Comparison of ENCODE assay signal across 9 mouse cellular contexts in the genomic region with DNA sequence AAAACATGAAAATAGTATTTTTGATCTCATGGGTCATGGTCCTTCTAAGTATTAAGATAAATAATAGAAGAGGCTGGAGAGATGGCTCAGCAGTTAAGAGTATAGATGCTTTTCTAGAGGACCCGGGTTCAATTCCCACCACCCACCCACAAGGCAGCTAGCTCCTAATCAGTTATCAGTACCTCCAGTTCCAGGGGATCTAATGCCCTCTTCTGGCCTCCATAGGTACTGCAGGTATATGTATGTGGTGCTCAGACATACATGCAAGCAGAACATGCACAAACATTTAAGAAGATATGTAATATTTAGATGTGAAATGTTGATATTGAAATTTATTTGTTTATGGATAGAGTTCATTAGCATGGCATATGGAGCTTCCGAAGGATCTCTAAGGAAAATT. TPM values are rescaled to one million over a fixed set of nuclear protein-coding genes. Genes with fewer than 3 reads are reported as not detected.
DNase-seq lines count a peak whose midpoint lies in the region; ATAC-seq lines count a peak whose summit lies in the region.
"Had no signal": no experiment of that assay in that cellular context is flagged by ENCODE, and none has a peak within 500 bp of the region (broad histone marks: within the 10 kb centered on the region; RNA-seq: fewer than 3 reads in every experiment).

No protein-coding gene starts in this region.

- DNase-seq in hindbrain, embryonic 10.5 days (ENCODE audit: low spot score), result peak; percentile 15
- peak; percentile 33 for DNase-seq in urinary bladder, postnatal 14 days (ENCODE audit: low spot score)
- no peak for DNase-seq in urinary bladder, postnatal 10 days (ENCODE audit: low spot score)
- peak; percentile 35 for DNase-seq in kidney, postnatal 10 days
- DNase-seq in left cerebral cortex, adult 11 months (ENCODE audit: low spot score), result no peak
- DNase-seq in heart, postnatal 10 days, result no peak

- H3K4me1 ChIP-seq in hindbrain, embryonic 10.5 days (replicated peaks), result no peaks in the 10 kb centered on the region
- no peaks in the 10 kb centered on the region for H3K4me1 ChIP-seq in hindbrain, embryonic 12.5 days
- H3K4me1 ChIP-seq: hindbrain, embryonic 15.5 days had no signal

- H3K27ac ChIP-seq in hindbrain, embryonic 10.5 days, result no peak overlapping the region
- H3K27ac ChIP-seq in hindbrain, embryonic 12.5 days, result no peak overlapping the region
- H3K27ac ChIP-seq: hindbrain, embryonic 15.5 days had no signal

- H3K27me3 ChIP-seq in hindbrain, embryonic 10.5 days (ENCODE audit: insufficient read depth, poor library complexity, severe bottlenecking), result peaks cover 24% of the 10 kb centered on the region
- H3K27me3 ChIP-seq in hindbrain, embryonic 12.5 days, result peaks cover 12% of the 10 kb centered on the region; the same call in 1 of the 2 replicates

- intact Hi-C loops in heart, postnatal 10 days (cut with DNase I), result loop anchor here (5.0 kb wide), 1 partner anchor 116 kb away; a partner anchor contains a TSS

- no peak overlapping the region for H3K4me2 ChIP-seq in hindbrain, embryonic 12.5 days (replicated peaks)
- H3K4me2 ChIP-seq: hindbrain, embryonic 15.5 days had no signal

- no peaks in the 10 kb centered on the region for H3K9me3 ChIP-seq in hindbrain, embryonic 10.5 days
- H3K9me3 ChIP-seq in hindbrain, embryonic 12.5 days (replicated peaks), result no peaks in the 10 kb centered on the region
- H3K9me3 ChIP-seq: hindbrain, embryonic 15.5 days had no signal

- H3K4me3 ChIP-seq in hindbrain, embryonic 10.5 days, result no peak overlapping the region
- H3K4me3 ChIP-seq in hindbrain, embryonic 12.5 days, result no peak overlapping the region
- H3K4me3 ChIP-seq: hindbrain, embryonic 15.5 days had no signal

- 81% methylated on average over 2 of the region's 2 CpGs for WGBS in hindbrain, embryonic 10.5 days
- 81% methylated on average over 2 of the region's 2 CpGs for WGBS in hindbrain, embryonic 12.5 days

- H3K36me3 ChIP-seq in hindbrain, embryonic 10.5 days, result no peaks in the 10 kb centered on the region
- no peaks in the 10 kb centered on the region for H3K36me3 ChIP-seq in hindbrain, embryonic 12.5 days
- H3K36me3 ChIP-seq: hindbrain, embryonic 15.5 days had no signal

- no peak for ATAC-seq in hindbrain, embryonic 12.5 days (ENCODE audit: low FRiP score)
- no peak for ATAC-seq in megakaryocyte, adult 5-6 weeks (ENCODE audit: poor library complexity, severe bottlenecking)

- H3K9ac ChIP-seq in hindbrain, embryonic 12.5 days, result no peak overlapping the region
- H3K9ac ChIP-seq: hindbrain, embryonic 15.5 days had no signal

RNA-seq across cellular contexts. Expression of a gene that starts 56.8 kb away (rescaled TPM):
- not detected in 2 replicates for polyA plus RNA-seq in hindbrain, embryonic 10.5 days (2016; fragmentation: Nextera tagmentation; extraction: Ambion mirVana)
- polyA plus RNA-seq in hindbrain, embryonic 12.5 days (2016; fragmentation: Nextera tagmentation; extraction: Ambion mirVana), result 0.14 TPM in 1 of 2 replicates, not detected in the other
- total RNA-seq in megakaryocyte, adult 5-6 weeks (2015), result 4.7 and 6.3 TPM in 2 replicates
- 0.59 and 0.73 TPM in 2 replicates for total RNA-seq in megakaryocyte, adult 5-6 weeks (2017)
- not detected for total RNA-seq in heart, postnatal 10 days (2021)

Comparison
In these comparisons a context has a peak if more than half of its experiments do, and no peak if none do; other contexts are left out.
1. DNase-seq: peak in hindbrain, embryonic 10.5 days (single experiment), urinary bladder, postnatal 14 days (single experiment) and kidney, postnatal 10 days (single experiment); none in urinary bladder, postnatal 10 days (single experiment), left cerebral cortex, adult 11 months (single experiment) and heart, postnatal 10 days (0 of 2).